Mouse (Mus musculus): ENCODE measurements around the gene Ilf3.
"Not testable (repeated sequence)": the region's sequence is repeated elsewhere in the genome, so short reads cannot be mapped to it uniquely, and the experiment has no call there.

The Ilf3 gene

GRCm38 (mm10) chr9:21367357-21368111 is at the start of gene Ilf3:
Gene Ilf3, plus strand, starts transcription at chr9:21367871.
- peak; percentile 100 for DNase-seq (ENCODE audit: low spot score)

- DNase-seq (ENCODE audit: low spot score) = no peak
Measured at GRCm38 (mm10) chr9:21318792-21319191, 48.9 kb upstream of the Ilf3 start.

DNA sequence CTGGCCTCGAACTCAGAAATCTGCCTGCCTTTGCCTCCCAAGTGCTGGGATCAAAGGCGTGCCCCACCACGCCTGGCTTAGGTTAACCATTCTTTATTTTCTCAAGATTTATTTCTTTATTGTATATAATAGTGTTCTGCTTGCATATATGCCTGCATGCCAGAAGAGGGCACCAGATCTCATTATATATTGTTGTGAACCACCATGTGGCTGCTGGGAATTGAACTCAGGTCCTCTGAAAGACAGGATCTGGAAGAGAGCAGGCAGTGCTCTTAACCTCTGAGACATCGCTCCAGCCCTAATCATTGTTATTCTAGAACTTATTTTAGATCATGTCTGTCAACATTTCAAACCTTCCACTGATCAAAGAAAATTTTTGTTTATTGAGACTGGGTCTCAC is 48.2 kb upstream of the Ilf3 start:
- no peak for DNase-seq (ENCODE audit: low spot score)

DNA sequence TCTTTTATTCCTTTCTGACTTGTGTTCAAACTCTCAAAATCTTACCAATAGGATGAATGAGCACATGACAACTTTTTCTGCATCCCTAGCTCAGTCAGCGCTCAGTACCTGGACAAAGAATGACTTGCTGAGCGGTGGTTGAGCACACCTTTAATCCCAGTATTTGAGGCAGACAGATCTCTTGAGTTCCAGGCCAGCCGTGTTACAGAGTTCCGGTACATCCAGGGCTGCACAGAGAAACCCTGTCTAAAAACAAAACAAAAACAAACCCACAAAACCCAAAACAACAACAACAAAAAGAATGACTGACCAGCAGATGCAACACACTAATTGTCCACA is 47.4 kb upstream of the Ilf3 start:
- DNase-seq (ENCODE audit: low spot score) = no peak

DNA sequence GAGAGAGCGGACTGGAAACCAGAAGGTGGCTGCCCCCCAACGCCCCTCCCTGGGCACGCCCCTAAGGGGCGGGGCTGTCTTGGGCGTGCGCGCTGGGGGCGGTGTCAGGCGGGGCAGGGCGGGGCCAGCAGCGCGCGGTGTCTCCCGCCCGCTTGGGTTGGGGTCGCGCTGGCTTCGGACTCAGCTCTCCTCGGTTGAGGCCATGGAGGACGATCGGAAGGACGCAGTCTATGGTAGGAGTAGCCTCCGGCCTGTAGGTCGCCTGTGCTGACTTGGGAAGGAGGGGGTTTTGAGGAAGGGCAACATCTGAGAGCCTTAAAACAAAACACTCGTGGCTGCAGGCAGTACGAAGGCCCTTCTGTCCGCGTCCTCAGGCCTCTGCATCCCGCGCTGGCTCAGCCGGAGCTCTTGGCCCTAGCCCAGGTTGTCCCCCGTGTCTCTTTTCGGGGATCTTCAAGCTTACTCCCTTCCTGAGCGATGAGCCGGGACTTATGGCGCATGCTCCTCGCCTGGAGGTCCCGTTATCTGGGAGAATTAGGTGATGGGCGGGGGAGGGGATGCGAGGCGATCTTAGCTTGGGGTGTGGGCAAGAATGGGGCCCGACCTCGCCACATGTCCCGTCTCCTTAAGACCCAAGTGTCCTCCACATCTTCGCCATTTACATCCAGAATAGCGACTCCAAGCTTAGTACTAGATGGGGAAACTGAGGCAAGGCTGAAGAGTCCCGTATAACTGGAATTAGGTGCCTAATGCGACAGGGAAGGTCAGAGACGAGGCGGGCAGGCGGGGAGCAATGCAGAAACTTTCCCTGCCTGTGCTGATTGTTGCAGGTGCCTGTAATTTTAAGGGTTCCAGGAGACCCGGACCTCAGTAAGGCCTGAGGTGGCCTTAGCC is 46.8 kb upstream of the Ilf3 start, which contains the start of gene Slc44a2:
TSS of gene Slc44a2 (plus strand) at position 80 of the 894 bp plus-strand sequence.
- DNase-seq (ENCODE audit: low spot score) = peak; percentile 83

DNA sequence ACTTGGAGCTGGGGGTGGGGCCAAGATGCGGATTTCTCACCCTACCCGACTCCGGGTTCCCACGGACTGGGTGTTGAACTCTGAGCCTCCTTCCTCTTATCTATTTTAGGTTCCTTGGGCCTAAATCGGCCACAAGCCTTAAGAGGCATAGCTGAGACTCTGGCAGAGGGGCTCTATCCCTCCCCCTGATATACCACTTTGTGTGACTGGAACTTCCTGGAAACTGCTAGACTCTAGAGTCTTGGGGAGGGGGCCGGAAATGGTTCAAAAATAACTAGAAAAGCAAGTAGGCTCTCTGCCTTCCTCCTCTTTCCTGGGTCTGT is 46.2 kb upstream of the Ilf3 start:
- no peak for DNase-seq (ENCODE audit: low spot score)

GRCm38 (mm10) chr9:21322211-21322916 is 45.3 kb upstream of the Ilf3 start:
- no peak for DNase-seq (ENCODE audit: low spot score)

- DNase-seq (ENCODE audit: low spot score) = not testable (repeated sequence)
Measured at GRCm38 (mm10) chr9:21322917-21323297, 44.8 kb upstream of the Ilf3 start.

DNA sequence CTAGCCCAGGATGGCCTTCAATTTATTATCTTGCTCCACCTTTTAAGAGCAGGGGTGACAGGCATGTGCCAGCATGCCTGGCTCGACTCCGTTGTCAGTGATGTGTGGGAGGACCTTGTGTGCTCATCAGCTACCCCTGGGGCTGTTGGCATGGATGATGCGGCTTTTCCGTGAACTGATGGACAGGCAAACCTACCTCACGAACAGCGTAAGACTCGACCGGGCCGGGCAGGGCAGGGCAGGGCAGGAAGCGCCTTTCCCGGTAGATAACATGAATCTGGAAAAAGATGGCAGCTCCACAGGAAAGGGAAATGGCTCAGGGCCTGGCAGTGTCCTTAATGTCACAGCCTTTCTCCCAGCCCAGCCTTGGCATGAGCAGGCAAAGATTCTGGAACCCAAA is 43.4 kb upstream of the Ilf3 start:
- no peak for DNase-seq (ENCODE audit: low spot score)

DNA sequence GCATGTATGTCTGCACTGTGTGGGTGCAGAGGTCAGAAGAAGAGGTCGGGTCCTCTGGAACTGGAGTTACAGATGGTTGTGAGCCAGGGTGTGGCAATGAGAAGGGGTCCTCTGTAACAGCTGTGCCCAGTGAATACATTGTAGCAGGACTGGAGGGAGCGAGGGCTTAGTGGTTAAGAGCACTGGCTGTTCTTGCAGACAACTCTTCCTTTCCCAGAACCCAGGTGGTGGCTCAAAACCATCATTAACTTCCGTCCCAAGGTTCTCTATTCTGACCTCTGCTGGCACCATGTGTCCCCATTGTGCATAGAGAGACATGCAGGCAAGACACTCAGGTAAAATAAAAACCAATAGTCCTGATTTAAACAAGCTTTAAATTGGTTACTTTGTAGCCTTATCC is 40.1 kb upstream of the Ilf3 start:
- DNase-seq (ENCODE audit: low spot score) = no peak

DNA sequence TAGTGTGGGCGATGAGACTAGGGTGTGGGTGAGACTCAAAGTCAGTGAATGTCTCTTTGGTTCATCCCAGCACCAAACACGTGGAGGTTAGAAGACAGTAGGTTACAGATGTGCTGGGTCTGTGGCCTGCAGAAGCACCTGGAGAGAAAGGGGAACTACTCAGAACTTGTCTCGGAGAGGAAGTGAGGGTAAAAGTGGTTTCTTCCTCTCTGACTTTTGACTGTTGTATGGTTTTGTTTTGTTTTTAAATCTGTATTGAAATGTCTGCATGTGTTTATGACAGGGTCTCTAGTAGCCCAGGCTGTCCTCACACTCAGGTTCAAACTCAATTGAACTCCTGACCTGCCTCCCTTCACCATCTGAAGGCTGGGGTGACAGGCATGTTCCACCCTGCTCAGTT is 39.6 kb upstream of the Ilf3 start:
- DNase-seq (ENCODE audit: low spot score) = no peak

- peak; percentile 45 for DNase-seq (ENCODE audit: low spot score)
Measured at GRCm38 (mm10) chr9:21329041-21329440, 38.6 kb upstream of the Ilf3 start.

DNA sequence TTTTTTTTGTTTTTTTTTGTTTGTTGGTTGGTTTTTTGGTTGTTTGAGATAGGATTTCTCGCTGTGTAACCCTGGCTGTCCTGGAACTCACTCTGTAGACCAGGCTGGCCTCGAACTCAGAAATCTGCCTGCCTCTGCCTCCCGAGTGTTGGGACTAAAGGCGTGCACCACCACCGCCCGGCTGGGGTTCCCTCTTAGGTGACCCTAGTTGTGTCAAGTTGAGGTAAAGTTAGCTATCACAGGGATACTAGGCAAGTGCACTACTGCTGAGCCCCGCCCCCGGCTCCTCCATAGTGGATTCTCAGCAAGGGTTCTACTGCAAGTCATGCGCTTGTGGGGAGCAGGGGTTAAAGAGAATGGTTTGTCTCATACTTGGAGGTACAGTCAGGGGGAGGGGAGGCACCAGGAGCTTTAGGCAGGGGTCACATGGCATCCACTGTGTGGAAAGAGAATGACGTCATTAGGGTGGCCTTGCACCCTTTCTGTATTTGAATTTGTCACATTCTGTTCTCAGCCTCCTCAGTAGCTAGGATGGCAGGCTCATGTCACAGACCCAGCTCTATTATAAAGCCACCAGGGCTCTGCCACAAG is 37.9 kb upstream of the Ilf3 start:
- DNase-seq (ENCODE audit: low spot score) = no peak

DNA sequence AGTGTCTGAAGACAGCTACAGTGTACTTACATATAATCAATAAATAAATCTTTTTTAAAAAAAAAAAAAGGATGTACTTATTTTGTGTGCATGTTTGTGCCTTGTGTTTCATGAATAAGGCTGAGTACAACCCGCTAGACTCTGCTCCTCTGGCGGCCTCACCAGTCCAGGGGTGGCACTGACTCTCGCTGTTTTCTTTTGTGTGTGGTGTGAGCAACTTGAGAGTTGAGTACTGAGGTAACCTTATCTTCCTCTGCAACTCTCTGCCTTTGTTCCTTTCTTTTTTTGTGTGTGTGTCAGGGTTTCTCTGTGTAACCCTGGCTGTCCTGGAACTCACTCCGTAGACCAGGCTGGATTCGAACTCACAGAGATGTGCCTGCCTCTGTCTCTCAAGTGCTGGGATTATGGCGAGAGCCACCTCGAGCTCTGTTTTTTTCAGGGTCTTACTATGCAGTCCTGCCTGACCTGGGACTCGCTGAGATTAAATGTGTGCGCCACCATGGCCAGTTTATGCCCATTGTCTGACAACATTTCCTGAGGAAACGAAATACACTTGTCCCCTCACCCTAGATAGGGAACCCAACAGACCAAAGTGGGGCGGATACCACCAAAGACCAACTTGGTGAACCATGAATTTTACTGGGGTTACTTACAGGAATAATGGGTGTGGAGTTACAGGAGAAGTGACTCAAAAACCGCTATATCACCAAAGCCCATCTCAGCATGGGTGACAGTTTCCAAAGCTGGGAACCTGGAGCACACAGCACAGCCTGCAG is 36.1 kb upstream of the Ilf3 start:
- DNase-seq (ENCODE audit: low spot score) = no peak

DNA sequence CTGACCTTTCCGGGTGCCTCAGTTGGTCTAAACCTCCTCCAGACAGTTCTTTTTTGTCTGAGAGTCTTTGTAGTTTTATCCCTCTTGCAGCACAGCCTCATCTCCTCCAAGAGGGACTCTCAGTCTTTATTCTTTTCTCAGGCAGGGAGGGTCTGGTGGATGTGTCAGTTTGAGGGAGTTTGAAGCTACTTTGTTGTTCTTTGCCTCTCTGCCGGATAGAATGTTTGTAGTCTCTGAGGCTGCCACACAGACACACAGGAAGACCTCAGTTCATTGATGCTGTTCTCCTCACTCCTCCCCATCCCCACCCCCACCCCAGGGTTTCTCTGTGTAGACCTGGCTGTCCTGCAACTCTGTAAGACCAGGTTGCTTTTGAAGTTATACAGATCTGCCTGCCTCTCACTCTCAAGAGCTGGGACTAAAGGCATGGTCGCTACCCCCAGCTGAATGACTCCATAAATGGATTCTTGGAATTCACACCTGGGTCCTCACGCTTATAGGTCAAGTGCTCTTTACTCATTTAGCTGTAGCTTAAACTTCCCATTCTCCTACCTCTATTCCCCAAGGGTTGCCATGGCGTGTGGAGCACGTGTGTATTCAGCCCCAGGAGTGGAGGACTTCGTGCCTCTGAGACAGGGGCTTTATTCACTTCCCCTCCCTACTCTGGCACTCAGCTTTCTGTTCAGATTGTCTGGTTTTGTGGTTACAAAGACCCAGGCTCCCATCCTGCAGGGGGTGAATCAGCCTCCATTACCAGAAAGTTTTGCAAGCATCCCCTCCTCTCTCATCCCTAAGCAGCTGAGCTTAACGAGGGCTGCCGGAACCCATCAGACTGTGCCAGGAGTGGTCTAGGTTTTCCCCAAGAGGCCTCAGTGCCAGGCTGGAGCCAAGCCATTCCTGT is 35.3 kb upstream of the Ilf3 start:
- no peak for DNase-seq (ENCODE audit: low spot score)

- no peak for DNase-seq (ENCODE audit: low spot score)
Measured at GRCm38 (mm10) chr9:21333523-21333922, 34.1 kb upstream of the Ilf3 start.

- no peak for DNase-seq (ENCODE audit: low spot score)
Measured at GRCm38 (mm10) chr9:21334747-21335146, 32.9 kb upstream of the Ilf3 start.

GRCm38 (mm10) chr9:21335391-21335790 is 32.3 kb upstream of the Ilf3 start:
- DNase-seq (ENCODE audit: low spot score) = no peak

DNA sequence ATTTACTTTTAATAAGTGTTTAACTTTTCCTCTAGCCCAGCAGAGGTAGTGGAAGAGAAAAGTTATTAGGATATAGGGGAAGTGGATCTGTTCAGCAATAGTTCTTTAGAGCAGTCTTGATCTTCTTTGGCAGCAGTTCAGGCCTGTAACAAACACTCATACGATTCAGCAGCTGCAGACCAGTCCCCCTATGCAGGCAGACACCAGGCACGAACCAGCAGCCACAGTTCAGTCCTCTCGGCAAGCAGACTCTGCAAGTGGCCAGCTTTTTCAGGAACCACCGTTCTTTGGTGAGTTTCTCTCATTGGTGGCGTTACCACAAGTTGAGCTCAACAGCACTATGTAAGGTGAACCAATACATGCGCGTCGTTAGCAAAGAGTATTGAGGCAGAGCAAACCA is 31.2 kb upstream of the Ilf3 start:
- DNase-seq (ENCODE audit: low spot score) = no peak

DNA sequence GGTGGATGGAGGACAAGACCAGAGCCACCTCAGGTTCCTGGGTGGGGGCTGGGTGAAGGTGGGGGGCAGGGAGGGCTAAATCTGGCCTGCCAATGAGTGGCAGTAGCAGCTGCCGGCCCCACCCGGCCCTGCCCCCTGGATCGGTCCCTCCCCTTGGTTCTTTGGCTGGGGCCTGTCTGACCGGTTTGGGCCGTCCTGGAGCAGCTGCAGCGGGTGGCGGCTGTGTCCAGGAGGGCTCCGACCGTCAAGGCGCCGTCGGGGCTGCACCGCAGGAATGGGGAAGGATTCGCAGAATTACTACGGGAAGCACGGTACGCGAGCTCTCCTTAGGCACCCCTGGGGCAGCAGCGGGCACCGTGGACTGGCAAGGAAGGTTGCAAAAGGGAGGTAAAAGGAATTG is 30.0 kb upstream of the Ilf3 start:
- DNase-seq (ENCODE audit: low spot score) = peak; percentile 89

GRCm38 (mm10) chr9:21340411-21340810 is 27.3 kb upstream of the Ilf3 start:
- peak; percentile 29 for DNase-seq (ENCODE audit: low spot score)

Data from urinary bladder, postnatal 14 days (tissue).